Mouse (Mus musculus): ENCODE data around the gene Gm10324. TPM values are rescaled to one million over a fixed set of nuclear protein-coding genes. Genes with fewer than 3 reads are reported as not detected.
"Not testable (repeated sequence)": the region's sequence is repeated elsewhere in the genome, so short reads cannot be mapped to it uniquely, and the experiment has no call there.

The Gm10324 gene
- total RNA-seq (2021), result not detected

- DNase-seq (ENCODE audit: low spot score in 2 of 2); intact Hi-C loops (cut with DNase I): not testable (repeated sequence)
These were observed at the start of gene Gm10324 for GRCm38 (mm10) chr13:66119247-66119646. Gm10324 (plus strand) TSS chr13:66119547.

Other genes with a start within 250 kb of the Gm10324 start
- gene Gm10772, start 108.0 kb downstream of the Gm10324 start, total RNA-seq (2021), result not detected